Mouse (Mus musculus): ENCODE data around the gene Gm49776. TPM values are rescaled to one million over a fixed set of nuclear protein-coding genes. Genes with fewer than 3 reads are reported as not detected.
A peak's percentile ranks its signal among the peaks of the same experiment; 100 is the strongest.

Gm49776 gene
- polyA plus RNA-seq, 1 experiment: not detected

- no peak overlapping the region for H3K4me3 ChIP-seq (ENCODE audit: control insufficient read depth, insufficient read depth, low read length)
- no peaks in the 10 kb centered on the region for H3K27me3 ChIP-seq (ENCODE audit: control insufficient read depth, insufficient read depth, low read length)
- no peaks in the 10 kb centered on the region for H3K36me3 ChIP-seq (ENCODE audit: control insufficient read depth, insufficient read depth, low read length)
- DNase-seq: peak; percentile 84
- no peak for TF ChIP-seq POLR2A (IDR thresholded peaks at IDR 0.05; ENCODE audit: control insufficient read depth, extremely low read depth, insufficient read depth, low read length, poor library complexity)
- TF ChIP-seq CTCF (IDR thresholded peaks at IDR 0.05; ENCODE audit: borderline replicate concordance, control insufficient read depth, extremely low read depth, insufficient read depth, low read length, poor library complexity): peak; percentile 90
- 37% methylated on average over 10 of the region's 10 CpGs for WGBS
- H3K27ac ChIP-seq (ENCODE audit: control insufficient read depth, insufficient read depth, low read length): no peak overlapping the region
- no peaks in the 10 kb centered on the region for H3K4me1 ChIP-seq (replicated peaks; ENCODE audit: control insufficient read depth, insufficient read depth, low read length)
Observed at GRCm38 (mm10) chr16:18211417-18212171, 46.5 kb downstream of the Gm49776 start.

DNA sequence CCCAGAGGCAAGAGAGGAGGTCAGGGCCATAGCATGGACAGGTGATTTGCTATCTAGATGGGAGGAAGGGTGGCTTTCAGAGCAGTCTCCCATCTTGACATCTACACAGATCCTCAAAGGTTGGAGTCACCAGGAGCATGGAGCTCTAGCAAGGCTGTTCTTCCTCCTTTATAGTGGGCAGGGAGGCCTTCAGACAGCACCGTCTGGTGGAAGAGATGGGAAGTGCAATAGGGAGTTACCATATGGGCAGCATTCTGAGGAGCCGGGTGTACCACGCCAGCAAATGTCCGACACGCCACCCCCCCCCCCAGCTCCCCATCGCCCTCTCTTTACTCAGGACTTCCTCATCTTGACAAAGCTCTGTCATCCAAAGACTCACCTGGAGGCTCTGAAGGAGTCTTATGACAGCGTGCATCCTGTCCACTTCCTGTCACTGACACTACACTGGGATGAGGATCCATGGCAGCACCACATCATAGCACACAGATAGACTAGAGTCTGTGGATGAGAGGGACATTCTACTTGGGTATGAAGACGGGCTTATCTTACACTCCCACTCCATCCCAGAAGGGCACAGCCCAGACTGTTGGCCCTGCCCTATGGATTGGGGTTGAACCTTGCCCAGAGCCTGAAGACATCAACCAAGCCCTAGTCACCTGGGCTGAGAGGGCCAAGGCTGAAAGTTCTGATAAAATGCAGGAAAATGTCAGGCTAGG, 47.3 kb downstream of the Gm49776 start:
- Histone ChIP-seq H3K27me3 (ENCODE audit: control insufficient read depth, insufficient read depth, low read length) (no peaks in the 10 kb centered on the region), H3K4me1 (replicated peaks; ENCODE audit: control insufficient read depth, insufficient read depth, low read length) (no peaks in the 10 kb centered on the region), H3K4me3 (ENCODE audit: control insufficient read depth, insufficient read depth, low read length) (no peak overlapping the region), H3K36me3 (ENCODE audit: control insufficient read depth, insufficient read depth, low read length) (no peaks in the 10 kb centered on the region), H3K27ac (ENCODE audit: control insufficient read depth, insufficient read depth, low read length) (no peak overlapping the region)
- DNase-seq: peak; percentile 66
- TF ChIP-seq POLR2A (IDR thresholded peaks at IDR 0.05; ENCODE audit: control insufficient read depth, extremely low read depth, insufficient read depth, low read length, poor library complexity): no peak
- 0 out of 2 replicates have a peak, but pooled peaks have one; percentile 19 for TF ChIP-seq CTCF (IDR thresholded peaks at IDR 0.05; ENCODE audit: borderline replicate concordance, control insufficient read depth, extremely low read depth, insufficient read depth, low read length, poor library complexity)
- WGBS: 12% methylated on average over 8 of the region's 8 CpGs

GRCm38 (mm10) chr16:18203430-18204091, 54.6 kb downstream of the Gm49776 start:
- no peak for DNase-seq
- no peaks in the 10 kb centered on the region for H3K27me3 ChIP-seq (ENCODE audit: control insufficient read depth, insufficient read depth, low read length)
- WGBS: 91% methylated on average over 7 of the region's 7 CpGs

DNA sequence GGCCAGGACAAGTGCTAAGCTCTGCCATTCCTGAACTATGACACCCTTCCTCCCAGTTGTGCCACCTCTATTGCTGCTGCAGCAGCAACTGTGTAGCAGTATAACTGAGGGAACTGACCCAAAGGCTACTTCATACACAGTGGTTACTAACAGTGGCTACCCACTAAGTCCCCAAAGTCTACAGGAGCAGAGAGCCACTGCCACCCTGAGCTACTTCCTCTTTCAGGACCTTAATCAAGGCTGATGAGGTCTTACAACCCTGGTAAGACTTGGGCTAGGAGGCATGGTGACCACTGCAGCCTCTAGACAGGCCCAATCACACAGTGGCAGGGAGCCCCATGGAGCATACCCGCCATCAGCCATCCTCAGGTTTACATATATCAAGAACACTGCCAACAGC, 56.1 kb downstream of the Gm49776 start:
- no peaks in the 10 kb centered on the region for H3K27me3 ChIP-seq (ENCODE audit: control insufficient read depth, insufficient read depth, low read length)
- H3K36me3 ChIP-seq (ENCODE audit: control insufficient read depth, insufficient read depth, low read length): no peaks in the 10 kb centered on the region
- TF ChIP-seq CTCF (IDR thresholded peaks at IDR 0.05; ENCODE audit: borderline replicate concordance, control insufficient read depth, extremely low read depth, insufficient read depth, low read length, poor library complexity) (no peak), POLR2A (IDR thresholded peaks at IDR 0.05; ENCODE audit: control insufficient read depth, extremely low read depth, insufficient read depth, low read length, poor library complexity) (no peak)
- no peak for DNase-seq
- 95% methylated on average over 1 of the region's 1 CpGs for WGBS
- no peaks in the 10 kb centered on the region for H3K4me1 ChIP-seq (replicated peaks; ENCODE audit: control insufficient read depth, insufficient read depth, low read length)
- no peak overlapping the region for H3K27ac ChIP-seq (ENCODE audit: control insufficient read depth, insufficient read depth, low read length)
- no peak overlapping the region for H3K4me3 ChIP-seq (ENCODE audit: control insufficient read depth, insufficient read depth, low read length)

More at GRCm38 (mm10) chr16:18203430-18204091, 54.6 kb downstream of the Gm49776 start:
- H3K4me1 ChIP-seq (replicated peaks; ENCODE audit: control insufficient read depth, insufficient read depth, low read length): no peaks in the 10 kb centered on the region
- no peak for TF ChIP-seq POLR2A (IDR thresholded peaks at IDR 0.05; ENCODE audit: control insufficient read depth, extremely low read depth, insufficient read depth, low read length, poor library complexity)
- no peak for TF ChIP-seq CTCF (IDR thresholded peaks at IDR 0.05; ENCODE audit: borderline replicate concordance, control insufficient read depth, extremely low read depth, insufficient read depth, low read length, poor library complexity)
- no peak overlapping the region for H3K4me3 ChIP-seq (ENCODE audit: control insufficient read depth, insufficient read depth, low read length)
- no peaks in the 10 kb centered on the region for H3K36me3 ChIP-seq (ENCODE audit: control insufficient read depth, insufficient read depth, low read length)
- H3K27ac ChIP-seq (ENCODE audit: control insufficient read depth, insufficient read depth, low read length): no peak overlapping the region

GRCm38 (mm10) chr16:18201620-18202019, 56.5 kb downstream of the Gm49776 start:
- no peak for TF ChIP-seq POLR2A (IDR thresholded peaks at IDR 0.05; ENCODE audit: control insufficient read depth, extremely low read depth, insufficient read depth, low read length, poor library complexity)
- no peak for TF ChIP-seq CTCF (IDR thresholded peaks at IDR 0.05; ENCODE audit: borderline replicate concordance, control insufficient read depth, extremely low read depth, insufficient read depth, low read length, poor library complexity)
- WGBS: 83% methylated on average over 1 of the region's 1 CpGs

GRCm38 (mm10) chr16:18200062-18200461, 58.1 kb downstream of the Gm49776 start:
- Histone ChIP-seq H3K27me3 (ENCODE audit: control insufficient read depth, insufficient read depth, low read length) (no peaks in the 10 kb centered on the region), H3K4me1 (replicated peaks; ENCODE audit: control insufficient read depth, insufficient read depth, low read length) (no peaks in the 10 kb centered on the region), H3K4me3 (ENCODE audit: control insufficient read depth, insufficient read depth, low read length) (no peak overlapping the region), H3K27ac (ENCODE audit: control insufficient read depth, insufficient read depth, low read length) (no peak overlapping the region), H3K36me3 (ENCODE audit: control insufficient read depth, insufficient read depth, low read length) (no peaks in the 10 kb centered on the region)
- WGBS: 50% methylated on average over 2 of the region's 2 CpGs
- TF ChIP-seq POLR2A (IDR thresholded peaks at IDR 0.05; ENCODE audit: control insufficient read depth, extremely low read depth, insufficient read depth, low read length, poor library complexity) (no peak), CTCF (IDR thresholded peaks at IDR 0.05; ENCODE audit: borderline replicate concordance, control insufficient read depth, extremely low read depth, insufficient read depth, low read length, poor library complexity) (no peak)
- DNase-seq: no peak

More at GRCm38 (mm10) chr16:18201620-18202019, 56.5 kb downstream of the Gm49776 start:
- Histone ChIP-seq H3K4me1 (replicated peaks; ENCODE audit: control insufficient read depth, insufficient read depth, low read length) (no peaks in the 10 kb centered on the region), H3K27ac (ENCODE audit: control insufficient read depth, insufficient read depth, low read length) (no peak overlapping the region), H3K27me3 (ENCODE audit: control insufficient read depth, insufficient read depth, low read length) (no peaks in the 10 kb centered on the region), H3K36me3 (ENCODE audit: control insufficient read depth, insufficient read depth, low read length) (no peaks in the 10 kb centered on the region), H3K4me3 (ENCODE audit: control insufficient read depth, insufficient read depth, low read length) (no peak overlapping the region)
- DNase-seq: no peak
